Mouse (Mus musculus): ENCODE results near the gene Rab8b. TPM values are rescaled to one million over a fixed set of nuclear protein-coding genes. Genes with fewer than 3 reads are reported as not detected.
"Not testable (repeated sequence)": the region's sequence is repeated elsewhere in the genome, so short reads cannot be mapped to it uniquely, and the experiment has no call there.

The Rab8b gene
- total RNA-seq, 2 experiments from 2014 or later: 27.1 to 31.3 TPM

GRCm38 (mm10) chr9:66887960-66888610 is 31.4 kb downstream of the Rab8b start:
- no peak for DNase-seq (ENCODE audit: low spot score in 2 of 2)

GRCm38 (mm10) chr9:66887301-66887902 is 32.1 kb downstream of the Rab8b start:
- no peak for DNase-seq (ENCODE audit: low spot score in 2 of 2)

DNA sequence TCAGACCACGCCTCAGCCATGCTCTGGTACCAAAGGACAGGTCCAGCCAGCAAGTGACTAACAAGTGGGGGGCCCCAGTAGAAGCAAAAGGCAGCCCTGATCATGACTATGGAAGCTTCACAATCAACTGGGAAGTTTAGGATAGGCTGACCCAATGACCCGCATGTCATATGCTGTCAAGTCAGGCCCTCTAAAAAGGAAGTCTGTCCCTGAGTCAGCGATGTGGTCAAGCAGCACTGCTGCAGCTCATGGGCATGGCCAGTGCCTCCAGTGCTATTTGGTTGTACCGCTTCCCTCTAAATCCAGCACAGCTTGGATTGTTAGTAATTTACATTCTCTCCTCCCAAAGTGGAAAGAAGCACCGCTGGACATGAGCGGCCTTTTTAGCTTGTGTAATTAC is 32.7 kb downstream of the Rab8b start:
- no peak for DNase-seq (ENCODE audit: low spot score in 2 of 2)

DNA sequence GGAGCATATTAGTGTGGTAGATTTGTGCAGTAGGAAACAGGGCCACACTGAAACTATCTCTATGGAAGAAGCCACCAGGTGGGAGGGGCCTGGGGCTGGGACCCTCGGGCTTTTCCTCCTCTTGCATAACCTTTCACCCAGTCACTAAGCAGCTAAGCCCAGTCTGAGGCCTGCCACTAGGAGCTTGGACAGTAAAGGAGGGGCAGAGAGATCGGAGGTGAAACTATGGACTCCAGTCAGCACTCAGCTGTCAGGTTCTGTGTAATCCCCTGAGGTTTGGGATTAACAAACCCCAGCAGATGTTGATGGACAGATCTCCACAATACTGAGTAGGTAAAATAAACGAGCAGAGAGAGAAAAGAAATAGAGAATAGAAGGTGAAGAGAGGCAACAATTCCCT is 33.1 kb downstream of the Rab8b start:
- DNase-seq (ENCODE audit: low spot score in 2 of 2): no peak

DNA sequence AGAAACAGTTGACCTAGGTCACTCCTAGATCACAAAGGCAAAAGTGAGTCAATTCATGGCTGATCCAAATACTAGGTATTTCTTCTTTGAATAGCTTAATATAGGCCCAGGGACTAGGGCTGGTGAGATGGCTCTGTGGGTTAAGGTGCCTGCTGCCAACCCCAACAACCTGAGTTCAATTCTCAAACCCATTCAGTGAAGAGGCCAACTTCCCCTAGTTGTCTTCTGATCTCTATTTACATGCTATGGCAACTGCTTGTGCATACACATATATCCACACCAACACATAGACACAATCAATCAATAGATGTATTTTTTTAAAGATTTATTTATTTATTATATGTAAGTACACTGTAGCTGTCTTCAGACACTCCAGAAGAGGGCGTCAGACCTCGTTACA is 34.9 kb downstream of the Rab8b start:
- no peak for DNase-seq (ENCODE audit: low spot score in 2 of 2)

GRCm38 (mm10) chr9:66883500-66883899 is 36.0 kb downstream of the Rab8b start:
- no peak for DNase-seq (ENCODE audit: low spot score in 2 of 2)

DNA sequence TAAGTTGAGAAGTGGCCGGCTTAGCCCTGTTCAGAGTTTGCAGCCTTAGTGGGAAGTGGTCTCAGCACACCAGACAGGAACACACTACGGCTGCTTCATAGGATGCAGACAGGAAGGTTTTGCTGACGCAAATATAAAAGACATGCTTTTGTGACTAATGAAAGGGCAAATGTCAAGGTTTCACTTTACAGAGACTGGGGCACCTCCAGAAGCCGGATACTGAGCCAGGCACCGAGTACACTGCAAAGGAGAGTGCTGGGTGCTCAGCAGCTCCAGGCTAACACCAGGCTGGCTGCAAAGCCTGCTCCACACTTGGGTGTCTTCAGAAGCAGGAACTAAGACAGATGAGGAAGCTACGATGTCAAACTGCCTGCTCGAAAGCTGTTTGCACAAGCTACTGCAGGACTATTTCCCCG is 37.1 kb downstream of the Rab8b start:
- no peak for DNase-seq (ENCODE audit: low spot score in 2 of 2)

GRCm38 (mm10) chr9:66881858-66882257 is 37.6 kb downstream of the Rab8b start:
- DNase-seq (ENCODE audit: low spot score in 2 of 2): no peak

DNA sequence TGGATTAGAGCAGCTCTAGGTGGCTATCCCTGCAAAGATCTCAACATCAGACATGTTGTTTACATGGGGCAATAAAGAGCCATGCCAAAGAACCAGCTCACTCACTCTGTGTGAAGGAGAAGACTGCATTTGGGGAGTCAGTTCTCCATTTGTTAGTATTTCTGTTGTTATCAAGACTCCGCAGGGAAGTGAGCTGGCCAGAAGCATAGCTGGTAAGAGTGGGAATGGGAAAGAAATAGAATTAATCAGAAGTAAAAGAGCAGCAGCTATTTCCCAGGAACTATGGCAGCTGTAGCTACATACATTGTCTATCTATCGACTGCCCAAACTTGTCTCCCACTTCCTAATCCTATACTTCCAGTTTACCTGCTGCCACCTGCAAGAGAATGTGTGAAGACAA is 38.7 kb downstream of the Rab8b start:
- no peak for DNase-seq (ENCODE audit: low spot score in 2 of 2)

DNA sequence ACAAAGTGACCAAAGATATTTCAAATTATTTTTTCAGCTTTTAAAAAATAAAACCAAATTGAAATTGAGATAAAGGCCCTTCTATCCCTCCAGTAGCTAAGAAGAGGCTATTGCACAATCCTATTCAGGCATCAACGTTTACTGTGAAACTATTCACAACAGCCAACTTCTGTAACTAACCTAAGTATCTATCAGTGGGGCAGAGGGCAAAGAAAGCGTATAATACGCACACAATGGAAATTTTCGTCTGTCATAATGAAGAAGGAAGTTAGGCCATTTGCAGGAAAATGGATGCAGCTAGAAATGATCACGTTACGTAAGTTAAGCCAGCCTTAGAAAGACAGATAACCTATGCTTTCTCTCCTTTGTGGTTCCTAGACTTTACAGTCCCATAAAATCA is 40.0 kb downstream of the Rab8b start:
- DNase-seq (ENCODE audit: low spot score in 2 of 2): no peak

- DNase-seq (ENCODE audit: low spot score in 2 of 2): no peak
These were observed 40.6 kb downstream of the Rab8b start for GRCm38 (mm10) chr9:66878899-66879298.

GRCm38 (mm10) chr9:66876577-66876976 is 42.9 kb downstream of the Rab8b start:
- DNase-seq (ENCODE audit: low spot score in 2 of 2): no peak

DNA sequence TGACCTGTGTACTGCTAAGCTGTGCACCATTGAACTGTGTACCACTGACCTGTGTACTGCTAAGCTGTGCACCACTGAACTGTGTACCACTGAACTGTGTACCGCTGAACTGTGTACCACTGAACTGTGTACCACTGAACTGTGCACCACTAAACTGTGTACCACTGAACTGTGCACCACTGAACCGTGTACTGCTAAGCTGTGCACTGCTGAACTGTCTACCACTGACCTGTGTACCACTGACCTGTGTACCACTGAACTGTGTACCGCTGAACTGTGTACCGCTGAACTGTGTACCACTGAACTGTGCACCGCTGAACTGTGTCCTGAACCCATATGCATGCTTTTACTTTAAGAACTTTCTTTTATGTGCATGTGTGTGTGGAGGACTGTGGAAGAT is 45.2 kb downstream of the Rab8b start:
- DNase-seq (ENCODE audit: low spot score in 2 of 2): no peak

DNA sequence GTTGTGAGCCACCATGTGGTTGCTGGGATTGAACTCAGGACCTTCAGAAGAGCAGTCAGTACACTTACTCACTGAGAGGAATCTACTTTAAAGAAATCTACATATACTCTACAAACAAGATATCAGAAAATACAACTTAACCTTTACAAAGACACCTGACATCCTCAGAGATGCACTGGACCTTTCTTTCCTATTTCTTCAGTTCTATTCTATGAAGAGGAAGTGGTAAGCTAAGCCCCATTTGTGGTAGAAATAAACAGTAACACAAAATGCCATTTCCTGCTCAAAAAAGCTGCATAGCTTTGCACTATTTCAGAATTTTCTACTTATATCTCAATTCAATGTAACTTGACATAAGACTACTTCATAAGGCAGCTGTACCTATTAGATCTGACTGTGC is 46.0 kb downstream of the Rab8b start:
- DNase-seq (ENCODE audit: low spot score in 2 of 2): no peak

GRCm38 (mm10) chr9:66873009-66873408 is 46.5 kb downstream of the Rab8b start:
- DNase-seq (ENCODE audit: low spot score in 2 of 2): not testable (repeated sequence)

DNA sequence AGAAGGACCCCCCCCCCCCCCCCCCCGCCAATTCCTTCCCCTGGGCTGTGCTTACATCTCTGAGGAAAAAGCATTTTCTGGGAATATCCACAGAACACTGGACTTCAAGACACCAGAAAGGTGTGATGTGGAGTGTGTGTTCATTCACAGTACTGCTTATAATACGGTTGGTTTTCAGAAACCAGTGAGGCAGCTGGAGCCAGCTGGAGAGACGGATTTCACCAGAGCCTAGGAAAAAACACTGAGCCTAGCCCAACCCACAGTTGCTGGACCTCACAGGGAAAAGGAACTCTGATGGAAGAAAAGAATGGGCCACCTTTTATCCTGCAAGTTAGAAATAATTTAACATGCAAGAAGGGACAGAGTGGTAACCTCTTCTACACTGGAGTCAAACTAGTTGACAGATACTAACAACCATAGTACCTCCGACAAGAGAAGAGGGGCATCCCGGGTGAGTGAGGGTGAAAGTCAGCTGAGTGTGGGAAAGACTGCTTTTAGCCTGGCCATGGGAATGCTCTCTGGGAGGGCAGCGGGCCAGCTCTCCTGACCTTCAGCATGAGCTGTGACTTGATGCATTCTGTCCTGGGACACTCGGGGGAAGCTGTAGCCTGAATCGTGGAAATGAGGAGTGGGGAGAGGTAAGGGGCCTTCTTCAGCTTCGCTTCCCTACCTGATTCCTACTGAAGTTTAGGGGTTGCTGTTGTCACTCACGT is 47.3 kb downstream of the Rab8b start:
- DNase-seq (ENCODE audit: low spot score in 2 of 2): no peak

- DNase-seq (ENCODE audit: low spot score in 2 of 2): no peak
These were observed 54.8 kb downstream of the Rab8b start for GRCm38 (mm10) chr9:66864708-66865107.

- no peak for DNase-seq (ENCODE audit: low spot score in 2 of 2)
These were observed 56.0 kb downstream of the Rab8b start for GRCm38 (mm10) chr9:66863456-66863855.

GRCm38 (mm10) chr9:66862202-66862601 is 57.3 kb downstream of the Rab8b start:
- no peak for DNase-seq (ENCODE audit: low spot score in 2 of 2)

DNA sequence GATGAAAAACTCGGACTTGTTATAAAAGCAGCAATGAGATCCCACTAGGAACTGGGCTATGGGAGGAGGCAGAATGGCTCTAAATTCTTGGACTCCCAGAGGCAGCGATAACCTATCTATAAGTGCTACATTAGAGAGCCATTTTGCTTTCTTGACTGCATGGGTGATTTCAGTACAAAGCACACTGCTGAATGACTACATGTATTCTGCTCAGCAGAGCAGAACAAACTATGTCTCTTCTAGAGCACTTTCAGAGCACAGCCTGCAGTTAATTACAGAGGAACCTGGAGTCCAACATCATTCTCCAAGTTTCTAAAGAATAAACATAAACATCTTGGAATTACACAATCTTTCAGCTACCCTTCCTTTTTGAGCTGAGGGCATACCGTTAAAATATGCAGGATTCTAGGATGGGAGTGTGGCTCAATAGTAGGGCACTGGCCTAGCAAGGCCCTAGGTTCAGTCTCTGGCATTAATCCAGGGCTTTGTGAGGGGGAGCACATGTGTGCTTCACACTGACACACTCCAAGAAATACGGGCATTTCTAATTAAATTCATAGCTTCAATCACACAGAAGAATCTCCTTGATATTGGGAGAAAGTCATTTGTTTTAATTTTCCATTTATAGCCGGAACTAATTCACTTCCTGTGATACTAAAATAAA is 58.3 kb downstream of the Rab8b start:
- no peak for DNase-seq (ENCODE audit: low spot score in 2 of 2)

- no peak for DNase-seq (ENCODE audit: low spot score in 2 of 2)
These were observed 60.0 kb downstream of the Rab8b start for GRCm38 (mm10) chr9:66859523-66859922.

GRCm38 (mm10) chr9:66855865-66856264 is 63.6 kb downstream of the Rab8b start:
- no peak for DNase-seq (ENCODE audit: low spot score in 2 of 2)
